Mouse (Mus musculus) embryonic fibroblast, embryonic 13.5 days (primary cell): ENCODE measurements around the gene 1700066M21Rik.

Experiments
- CTCF ChIP-seq: IDR thresholded peaks from 2 replicates; pipeline ENCODE4 v1.5.1; 2011; ENCODE audit warnings: mild to moderate bottlenecking, control low read depth, low read length, moderate library complexity, borderline replicate concordance; ENCODE audit not compliant: insufficient read depth
- POLR2A ChIP-seq: IDR thresholded peaks from 2 replicates; pipeline ENCODE4 v1.6.1; 2011; ENCODE audit warnings: low read depth, mild to moderate bottlenecking, control low read depth, low read length, moderate library complexity

GRCm38 (mm10) chr1:57341197-57341596, 36.2 kb upstream of the 1700066M21Rik start:
- TF ChIP-seq CTCF (no peak), POLR2A (no peak)
